Mouse (Mus musculus): ENCODE data around the gene Cwh43. TPM values are rescaled to one million over a fixed set of nuclear protein-coding genes. Genes with fewer than 3 reads are reported as not detected.

Gene Cwh43
- total and polyA plus RNA-seq, 3 experiments, result not detected

GRCm38 (mm10) chr5:73376041-73376440 lies 29.8 kb upstream of the Cwh43 start:
- no peaks in the 10 kb centered on the region for H3K4me1 ChIP-seq (ENCODE audit: control insufficient read depth, insufficient read depth, low read length)

GRCm38 (mm10) chr5:73376491-73376890 lies 29.4 kb upstream of the Cwh43 start:
- WGBS, result 80% methylated on average over 7 of the region's 7 CpGs
- H3K9ac ChIP-seq (ENCODE audit: low read depth, low read length), result no peak overlapping the region
- no peak for DNase-seq
- H3K27ac ChIP-seq, result no peak overlapping the region
- H3K36me3 ChIP-seq (ENCODE audit: control insufficient read depth, insufficient read depth, low read length), result no peaks in the 10 kb centered on the region
- TF ChIP-seq POLR2A (IDR thresholded peaks at IDR 0.05; ENCODE audit: insufficient read depth, low read depth, low read length), result no peak
- no peak for TF ChIP-seq CTCF (IDR thresholded peaks at IDR 0.05)
- no peak for TF ChIP-seq EP300 (IDR thresholded peaks at IDR 0.05; ENCODE audit: insufficient read depth, low read depth, low read length)
- no peak overlapping the region for H3K4me3 ChIP-seq
- H3K4me1 ChIP-seq (ENCODE audit: control insufficient read depth, insufficient read depth, low read length), result no peaks in the 10 kb centered on the region
- intact Hi-C loops (cut with DNase I), result no loop called here
- no peaks in the 10 kb centered on the region for H3K79me2 ChIP-seq (replicated peaks; ENCODE audit: control insufficient read depth, insufficient read depth, low read length)
- H3K27me3 ChIP-seq (ENCODE audit: control insufficient read depth, insufficient read depth, low read length), result no peaks in the 10 kb centered on the region

More at GRCm38 (mm10) chr5:73376041-73376440, 29.8 kb upstream of the Cwh43 start:
- Histone ChIP-seq H3K9ac (ENCODE audit: low read depth, low read length) (no peak overlapping the region), H3K79me2 (replicated peaks; ENCODE audit: control insufficient read depth, insufficient read depth, low read length) (no peaks in the 10 kb centered on the region), H3K27me3 (ENCODE audit: control insufficient read depth, insufficient read depth, low read length) (no peaks in the 10 kb centered on the region), H3K36me3 (ENCODE audit: control insufficient read depth, insufficient read depth, low read length) (no peaks in the 10 kb centered on the region), H3K27ac (no peak overlapping the region), H3K4me3 (no peak overlapping the region)
- DNase-seq, result no peak
- no peak for TF ChIP-seq CTCF (IDR thresholded peaks at IDR 0.05)
- intact Hi-C loops (cut with DNase I), result no loop called here
- WGBS, result 84% methylated on average over 9 of the region's 9 CpGs

- Histone ChIP-seq H3K4me1 (ENCODE audit: control insufficient read depth, insufficient read depth, low read length) (peaks cover 3% of the 10 kb centered on the region; the same call in 1 of the 2 replicates), H3K27ac (no peak overlapping the region), H3K27me3 (ENCODE audit: control insufficient read depth, insufficient read depth, low read length) (no peaks in the 10 kb centered on the region), H3K79me2 (replicated peaks; ENCODE audit: control insufficient read depth, insufficient read depth, low read length) (no peaks in the 10 kb centered on the region), H3K9ac (ENCODE audit: low read depth, low read length) (no peak overlapping the region), H3K36me3 (ENCODE audit: control insufficient read depth, insufficient read depth, low read length) (no peaks in the 10 kb centered on the region), H3K4me3 (no peak overlapping the region)
- intact Hi-C loops (cut with DNase I), result loop anchor here (2.0 to 5.0 kb wide), 3 partner anchors 63 to 395 kb away; no protein-coding TSS in a partner anchor
- TF ChIP-seq EP300 (IDR thresholded peaks at IDR 0.05; ENCODE audit: insufficient read depth, low read depth, low read length) (no peak), CTCF (IDR thresholded peaks at IDR 0.05) (peak; percentile 86), POLR2A (IDR thresholded peaks at IDR 0.05; ENCODE audit: insufficient read depth, low read depth, low read length) (no peak)
- DNase-seq, result peak; percentile 73 to 87
- WGBS, result 15% methylated on average over 3 of the region's 3 CpGs
Observed at GRCm38 (mm10) chr5:73379908-73380307, 26.0 kb upstream of the Cwh43 start.

GRCm38 (mm10) chr5:73380829-73381228 lies 25.0 kb upstream of the Cwh43 start:
- intact Hi-C loops (cut with DNase I), result loop anchor here (2.0 to 5.0 kb wide), 3 partner anchors 64 to 396 kb away; no protein-coding TSS in a partner anchor
- H3K4me3 ChIP-seq, result no peak overlapping the region
- no peak overlapping the region; the same call in 1 of the 2 replicates for H3K27ac ChIP-seq
- no peaks in the 10 kb centered on the region for H3K36me3 ChIP-seq (ENCODE audit: control insufficient read depth, insufficient read depth, low read length)
- peaks cover 3% of the 10 kb centered on the region; the same call in 1 of the 2 replicates for H3K4me1 ChIP-seq (ENCODE audit: control insufficient read depth, insufficient read depth, low read length)
- H3K79me2 ChIP-seq (replicated peaks; ENCODE audit: control insufficient read depth, insufficient read depth, low read length), result no peaks in the 10 kb centered on the region
- no peak overlapping the region for H3K9ac ChIP-seq (ENCODE audit: low read depth, low read length)
- WGBS, result 41% methylated on average over 8 of the region's 8 CpGs
- TF ChIP-seq EP300 (IDR thresholded peaks at IDR 0.05; ENCODE audit: insufficient read depth, low read depth, low read length) (no peak), POLR2A (IDR thresholded peaks at IDR 0.05; ENCODE audit: insufficient read depth, low read depth, low read length) (no peak), CTCF (IDR thresholded peaks at IDR 0.05) (no peak)
- DNase-seq, result peak; percentile 21 to 31
- no peaks in the 10 kb centered on the region for H3K27me3 ChIP-seq (ENCODE audit: control insufficient read depth, insufficient read depth, low read length)

GRCm38 (mm10) chr5:73381510-73381909 lies 24.4 kb upstream of the Cwh43 start:
- Histone ChIP-seq H3K27ac (peak overlapping the region; percentile 33; the same call in 1 of the 2 replicates), H3K9ac (ENCODE audit: low read depth, low read length) (no peak overlapping the region; the same call in 1 of the 2 replicates), H3K27me3 (ENCODE audit: control insufficient read depth, insufficient read depth, low read length) (no peaks in the 10 kb centered on the region), H3K79me2 (replicated peaks; ENCODE audit: control insufficient read depth, insufficient read depth, low read length) (no peaks in the 10 kb centered on the region), H3K36me3 (ENCODE audit: control insufficient read depth, insufficient read depth, low read length) (no peaks in the 10 kb centered on the region), H3K4me1 (ENCODE audit: control insufficient read depth, insufficient read depth, low read length) (peaks cover 3% of the 10 kb centered on the region; the same call in 1 of the 2 replicates), H3K4me3 (no peak overlapping the region)
- TF ChIP-seq EP300 (IDR thresholded peaks at IDR 0.05; ENCODE audit: insufficient read depth, low read depth, low read length), result no peak
- no peak for TF ChIP-seq POLR2A (IDR thresholded peaks at IDR 0.05; ENCODE audit: insufficient read depth, low read depth, low read length)
- no peak for TF ChIP-seq CTCF (IDR thresholded peaks at IDR 0.05)
- WGBS, result 76% methylated on average over 7 of the region's 7 CpGs
- intact Hi-C loops (cut with DNase I), result loop anchor here (2.0 to 5.0 kb wide), 3 partner anchors 64 to 397 kb away; no protein-coding TSS in a partner anchor
- no peak for DNase-seq

GRCm38 (mm10) chr5:73381976-73382540 lies 23.8 kb upstream of the Cwh43 start:
- Histone ChIP-seq H3K4me3 (no peak overlapping the region), H3K79me2 (replicated peaks; ENCODE audit: control insufficient read depth, insufficient read depth, low read length) (no peaks in the 10 kb centered on the region), H3K27me3 (ENCODE audit: control insufficient read depth, insufficient read depth, low read length) (no peaks in the 10 kb centered on the region), H3K4me1 (ENCODE audit: control insufficient read depth, insufficient read depth, low read length) (peaks cover 3% of the 10 kb centered on the region; the same call in 1 of the 2 replicates), H3K36me3 (ENCODE audit: control insufficient read depth, insufficient read depth, low read length) (no peaks in the 10 kb centered on the region), H3K27ac (no peak overlapping the region; the same call in 1 of the 2 replicates), H3K9ac (ENCODE audit: low read depth, low read length) (no peak overlapping the region)
- DNase-seq, result peak; percentile 42
- intact Hi-C loops (cut with DNase I), result loop anchor here (1.0 to 5.0 kb wide), 4 partner anchors 65 to 397 kb away; no protein-coding TSS in a partner anchor
- TF ChIP-seq POLR2A (IDR thresholded peaks at IDR 0.05; ENCODE audit: insufficient read depth, low read depth, low read length) (no peak), EP300 (IDR thresholded peaks at IDR 0.05; ENCODE audit: insufficient read depth, low read depth, low read length) (no peak), CTCF (IDR thresholded peaks at IDR 0.05) (no peak)
- WGBS, result 54% methylated on average over 9 of the region's 9 CpGs
